Mouse (Mus musculus): ENCODE results near the gene Krt8. TPM values are rescaled to one million over a fixed set of nuclear protein-coding genes. Genes with fewer than 3 reads are reported as not detected.
"Not testable (repeated sequence)": the region's sequence is repeated elsewhere in the genome, so short reads cannot be mapped to it uniquely, and the experiment has no call there.

Krt8 gene
- total RNA-seq, 2 experiments from 2014 or later: not detected

- intact Hi-C loops (cut with DNase I): no loop called here
- DNase-seq (ENCODE audit: low spot score in 2 of 2): no peak
Measured at GRCm38 (mm10) chr15:102010569-102011245, 6.4 kb upstream of the Krt8 start.

GRCm38 (mm10) chr15:102007097-102008069 is 3.1 kb upstream of the Krt8 start:
- intact Hi-C loops (cut with DNase I): no loop called here
- DNase-seq (ENCODE audit: low spot score in 2 of 2): no peak

- no peak for DNase-seq (ENCODE audit: low spot score in 2 of 2)
- intact Hi-C loops (cut with DNase I): no loop called here
Measured at GRCm38 (mm10) chr15:102006317-102006716, 2.0 kb upstream of the Krt8 start.

GRCm38 (mm10) chr15:102005290-102005689 is 1.0 kb upstream of the Krt8 start:
- DNase-seq (ENCODE audit: low spot score in 2 of 2): no peak
- intact Hi-C loops (cut with DNase I): no loop called here

GRCm38 (mm10) chr15:102003516-102003915 is 766 bp downstream of the Krt8 start:
- no peak for DNase-seq (ENCODE audit: low spot score in 2 of 2)
- intact Hi-C loops (cut with DNase I): no loop called here

- DNase-seq (ENCODE audit: low spot score in 2 of 2): no peak
- intact Hi-C loops (cut with DNase I): no loop called here
Measured at GRCm38 (mm10) chr15:102002646-102003488, 1.4 kb downstream of the Krt8 start.

- intact Hi-C loops (cut with DNase I): no loop called here
- DNase-seq (ENCODE audit: low spot score in 2 of 2): no peak
Measured at GRCm38 (mm10) chr15:101999676-102000335, 4.5 kb downstream of the Krt8 start.

- intact Hi-C loops (cut with DNase I): no loop called here
- DNase-seq (ENCODE audit: low spot score in 2 of 2): no peak
Measured at GRCm38 (mm10) chr15:101999156-101999555, 5.1 kb downstream of the Krt8 start.

- DNase-seq (ENCODE audit: low spot score in 2 of 2); intact Hi-C loops (cut with DNase I): not testable (repeated sequence)
Measured at GRCm38 (mm10) chr15:101996450-101997078, 7.7 kb downstream of the Krt8 start.

- intact Hi-C loops (cut with DNase I): no loop called here
- DNase-seq (ENCODE audit: low spot score in 2 of 2): no peak
Measured at GRCm38 (mm10) chr15:101995484-101996236, 8.6 kb downstream of the Krt8 start.

- DNase-seq (ENCODE audit: low spot score in 2 of 2): no peak
- intact Hi-C loops (cut with DNase I): no loop called here
Measured at GRCm38 (mm10) chr15:101994365-101994764, 9.9 kb downstream of the Krt8 start.

GRCm38 (mm10) chr15:101990946-101991345 is 13.3 kb downstream of the Krt8 start:
- DNase-seq (ENCODE audit: low spot score in 2 of 2): no peak
- intact Hi-C loops (cut with DNase I): no loop called here

GRCm38 (mm10) chr15:101988714-101989113 is 15.6 kb downstream of the Krt8 start:
- DNase-seq (ENCODE audit: low spot score in 2 of 2): no peak
- intact Hi-C loops (cut with DNase I): loop anchor here (1.0 kb wide), 1 partner anchor 77 kb away; no protein-coding TSS in a partner anchor

- DNase-seq (ENCODE audit: low spot score in 2 of 2): peak; percentile 82 to 86
- intact Hi-C loops (cut with DNase I): loop anchor here (1.0 kb wide), 1 partner anchor 77 kb away; no protein-coding TSS in a partner anchor
Measured at GRCm38 (mm10) chr15:101988119-101988518, 16.2 kb downstream of the Krt8 start.

- intact Hi-C loops (cut with DNase I): loop anchor here (1.0 to 2.0 kb wide), 3 partner anchors 465 to 658 kb away; no protein-coding TSS in a partner anchor
- no peak for DNase-seq (ENCODE audit: low spot score in 2 of 2)
Measured at GRCm38 (mm10) chr15:101984746-101985145, 19.5 kb downstream of the Krt8 start.

- DNase-seq (ENCODE audit: low spot score in 2 of 2): peak; percentile 88 to 92
- intact Hi-C loops (cut with DNase I): loop anchor here (1.0 to 2.0 kb wide), 3 partner anchors 465 to 657 kb away; no protein-coding TSS in a partner anchor
Measured at GRCm38 (mm10) chr15:101983949-101984601, 20.2 kb downstream of the Krt8 start.

- intact Hi-C loops (cut with DNase I): no loop called here
- DNase-seq (ENCODE audit: low spot score in 2 of 2): no peak
Measured at GRCm38 (mm10) chr15:101983315-101983948, 20.9 kb downstream of the Krt8 start.
